Mouse (Mus musculus): ENCODE measurements around the gene Zzef1.

- TF ChIP-seq POLR2A (IDR thresholded peaks at IDR 0.05; ENCODE audit: low read depth, low read length): no peak
- no peak for TF ChIP-seq CTCF (conservative IDR thresholded peaks at IDR 0.05; ENCODE audit: insufficient read depth, insufficient read length, low read depth, low read length)
These were observed 4.0 kb upstream of the Zzef1 start for GRCm38 (mm10) chr11:72792033-72792432.
